Mouse (Mus musculus) adrenal gland, postnatal 14 days (tissue): ENCODE results near the gene Pkd1l3. TPM values are rescaled to one million over a fixed set of nuclear protein-coding genes. Genes with fewer than 3 reads are reported as not detected.
A peak's percentile ranks its signal among the peaks of the same experiment; 100 is the strongest.

Source experiments
- DNase-seq: peaks from one replicate; pipeline ENCODE4 v3.0.0; 2021; ENCODE audit warnings: mixed read lengths
- long read RNA-seq, 2 experiments: library from polyadenylated mRNA; stranded (forward); transcript quantifications; one replicate each; pipeline ENCODE4 v2.0.0; 2021
- total RNA-seq: library from RNA; stranded (reverse); gene quantifications from 2 replicates; pipeline ENCODE4 v1.2.3, GENCODE M21; 2021

Pkd1l3 gene
- total RNA-seq, result 0.11 and 0.15 TPM in 2 replicates
- long read RNA-seq, experiment 1, result 0 reads
- long read RNA-seq, experiment 2, partial matches to known transcripts, result 0 of 2 reads
- long read RNA-seq, experiment 2, other reads (novel, unspliced or antisense), result 2 of 2 reads

DNA sequence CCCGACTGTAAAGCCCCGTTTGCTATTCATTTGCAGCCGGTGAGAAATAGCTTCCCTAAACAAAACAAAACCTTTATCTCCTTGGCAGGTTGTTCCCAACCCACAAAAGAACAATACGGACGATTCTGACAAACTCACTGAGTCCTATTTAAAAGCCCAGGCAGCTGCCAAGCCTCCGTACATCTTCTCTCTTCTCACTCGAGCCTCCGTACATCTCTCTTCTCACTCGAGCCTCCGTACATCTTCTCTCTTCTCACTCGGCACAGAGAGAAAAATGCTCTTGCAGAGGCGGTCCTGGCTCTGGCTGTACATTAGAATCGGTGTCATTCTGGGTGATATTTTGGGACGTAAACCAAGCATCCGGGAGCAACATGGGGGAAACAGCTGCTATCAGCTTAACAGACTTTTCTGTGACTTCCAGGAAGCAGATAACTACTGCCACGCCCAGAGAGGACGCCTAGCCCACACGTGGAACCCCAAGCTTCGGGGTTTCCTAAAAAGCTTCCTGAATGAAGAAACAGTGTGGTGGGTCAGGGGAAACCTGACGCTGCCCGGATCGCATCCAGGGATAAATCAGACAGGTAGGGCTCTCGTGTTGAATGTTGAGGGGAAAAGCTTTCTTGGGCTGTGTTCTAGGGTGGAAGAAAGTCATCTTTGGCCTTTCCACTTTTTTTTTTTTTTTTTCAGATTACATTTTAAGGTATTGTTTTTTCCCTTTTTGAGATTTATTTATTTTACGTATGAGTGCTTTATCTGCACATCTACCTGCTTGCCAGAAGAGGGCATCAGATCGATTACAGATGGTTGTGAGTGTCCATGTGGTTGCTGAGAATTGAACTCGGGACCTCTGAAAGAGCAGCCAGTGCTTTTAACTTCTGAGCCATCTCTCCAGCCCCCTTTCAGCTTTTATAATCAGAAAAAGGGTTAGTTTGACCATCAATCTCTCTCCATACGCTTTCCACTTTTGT is at the start of gene Pkd1l3:
TSS of gene Pkd1l3 (plus strand) at position 275 of the 968 bp plus-strand sequence.
- DNase-seq, result no peak

DNA sequence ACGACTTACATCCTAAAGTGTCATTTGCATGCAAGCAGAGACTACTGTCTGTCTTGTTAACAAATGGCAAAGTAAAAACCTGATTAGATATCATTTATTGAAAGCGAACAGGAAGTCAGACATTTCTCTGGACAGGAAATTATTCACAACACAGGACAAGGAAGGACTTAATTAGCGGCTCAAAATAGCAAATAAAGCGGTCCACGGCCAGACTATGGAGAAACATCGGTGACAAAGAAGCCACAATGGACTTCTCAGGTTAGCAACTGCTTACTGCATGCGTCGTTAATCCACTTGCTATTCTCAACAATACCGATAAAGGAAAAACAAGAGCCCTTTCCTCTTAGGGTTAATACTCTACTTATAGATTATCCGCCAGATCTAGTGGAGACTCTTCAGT is 49.6 kb upstream of the Pkd1l3 start:
- no peak for DNase-seq

DNA sequence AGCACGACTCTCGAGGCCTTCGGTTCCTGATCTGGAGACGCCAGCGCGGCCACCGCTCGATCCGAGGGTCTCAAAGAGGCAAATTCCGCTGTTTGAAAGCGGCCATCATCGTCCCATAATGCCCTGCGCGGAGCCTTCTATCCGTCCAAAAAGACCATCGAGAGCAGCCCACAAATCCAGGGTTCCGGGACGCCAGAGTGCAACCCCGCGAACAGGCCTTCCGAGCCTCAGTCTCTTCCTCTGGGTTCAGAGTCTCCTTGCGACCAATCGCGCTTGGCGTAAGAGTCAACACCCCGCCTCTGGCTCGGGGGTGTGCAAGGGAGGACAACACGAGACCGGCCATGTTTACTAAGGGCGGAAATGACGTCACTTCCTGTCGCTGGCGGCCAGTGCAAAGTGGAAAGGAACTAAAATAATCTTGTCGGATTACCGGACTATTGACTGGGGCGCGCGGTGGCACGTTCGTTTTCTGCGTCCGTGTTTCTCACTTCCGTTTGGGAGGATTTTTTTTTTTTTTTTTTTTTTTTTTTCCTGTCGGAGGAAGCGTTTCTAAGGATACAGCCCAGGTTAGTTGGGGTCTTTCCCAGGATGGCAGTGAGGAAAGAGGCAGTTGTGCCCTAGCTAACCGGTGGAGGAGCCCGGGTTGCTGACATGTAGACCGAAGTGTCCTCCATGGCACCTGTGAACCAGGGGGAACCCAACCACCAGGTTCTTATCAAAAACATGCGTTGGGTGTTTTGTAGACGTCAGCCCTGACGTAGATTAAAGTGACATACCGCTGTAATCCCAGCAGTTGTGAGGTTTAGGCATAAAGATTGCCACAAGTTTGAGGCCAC is 48.6 kb upstream of the Pkd1l3 start, which contains the start of the genes Dhx38 and Txnl4b:
TSS of gene Dhx38 (minus strand) at position 364 of the 836 bp plus-strand sequence.
TSS of gene Txnl4b (plus strand) at position 395 of the 836 bp plus-strand sequence.
- peak; percentile 99 for DNase-seq

DNA sequence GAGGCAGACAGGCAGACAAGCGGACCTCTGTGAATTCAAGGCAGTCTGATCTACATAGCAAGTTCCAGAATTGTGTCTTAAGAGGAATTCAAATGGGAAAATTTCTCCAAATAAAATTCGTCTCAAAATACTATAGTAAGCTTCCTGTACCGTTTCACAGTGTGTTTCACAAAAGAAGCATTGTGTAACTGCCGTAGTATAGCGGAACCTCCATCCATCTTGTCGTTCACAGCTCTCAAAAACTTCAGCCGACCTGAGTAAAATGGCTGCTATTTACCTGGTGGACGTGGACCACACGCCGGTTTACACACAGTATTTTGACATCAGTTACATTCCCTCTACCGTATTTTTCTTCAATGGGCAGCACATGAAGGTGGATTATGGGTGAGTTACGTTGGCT is 43.2 kb upstream of the Pkd1l3 start:
- no peak for DNase-seq

DNA sequence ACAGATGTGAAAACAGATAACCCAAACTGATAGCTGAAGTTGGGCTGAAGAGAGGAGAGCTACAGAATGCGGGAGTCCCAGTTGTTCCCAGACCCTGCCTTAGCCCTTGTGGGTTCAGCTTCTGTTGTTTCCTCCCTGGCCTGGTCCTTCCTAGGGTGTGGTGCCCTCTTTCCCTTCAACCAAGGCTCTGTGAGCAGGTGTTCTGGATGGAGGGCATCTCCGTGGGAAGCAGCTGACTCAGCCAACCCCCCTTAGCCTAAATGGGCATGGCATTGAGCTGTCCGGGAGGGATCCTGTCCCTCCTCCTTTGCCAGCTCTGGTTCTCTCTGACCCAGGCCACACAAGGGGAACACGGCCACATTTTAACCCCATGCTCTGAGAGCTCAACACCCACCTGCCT is 38.0 kb upstream of the Pkd1l3 start:
- no peak for DNase-seq

DNA sequence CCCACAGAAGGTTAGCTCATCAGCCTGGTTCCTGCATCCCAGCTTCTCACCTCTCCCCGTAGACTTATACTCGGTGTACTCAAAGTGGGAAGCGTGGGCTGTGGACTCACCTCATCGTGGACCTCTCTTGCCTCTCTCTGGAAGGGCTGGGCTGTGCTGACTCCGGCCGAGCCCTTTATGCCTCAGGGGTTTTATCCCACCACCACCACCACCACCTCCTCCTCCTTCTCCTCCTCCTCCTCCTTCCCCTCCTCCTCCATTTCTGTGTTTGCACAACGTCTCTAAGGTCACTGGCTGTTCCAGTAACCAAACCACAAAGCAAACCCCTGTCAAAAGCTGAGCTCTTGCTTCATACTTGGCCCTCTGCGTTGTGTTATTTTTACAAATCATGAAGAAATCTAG is 35.4 kb upstream of the Pkd1l3 start, which contains the start of gene Hp:
TSS of gene Hp (minus strand) at position 273 of the 402 bp plus-strand sequence.
- DNase-seq, result peak; percentile 31

DNA sequence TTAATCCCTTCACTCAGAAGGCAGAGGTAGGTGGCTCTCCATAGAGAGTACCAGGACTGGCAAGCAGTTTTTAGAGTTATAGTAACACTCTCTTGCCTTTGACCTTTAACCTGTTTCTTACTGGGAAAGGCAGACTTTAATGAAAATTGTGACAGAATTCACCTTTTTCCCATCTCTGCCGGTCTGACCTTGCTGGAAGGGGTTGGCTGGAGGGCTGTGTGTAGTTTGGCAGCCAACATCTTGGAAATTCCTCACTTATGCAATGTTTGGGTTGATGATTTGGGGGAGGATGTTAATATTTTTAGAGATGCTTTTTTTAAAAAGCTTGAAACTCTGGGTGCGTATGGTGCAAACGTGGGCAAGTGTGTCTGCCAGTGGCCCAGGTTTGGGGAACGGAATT is 30.0 kb upstream of the Pkd1l3 start:
- DNase-seq, result peak; percentile 8

DNA sequence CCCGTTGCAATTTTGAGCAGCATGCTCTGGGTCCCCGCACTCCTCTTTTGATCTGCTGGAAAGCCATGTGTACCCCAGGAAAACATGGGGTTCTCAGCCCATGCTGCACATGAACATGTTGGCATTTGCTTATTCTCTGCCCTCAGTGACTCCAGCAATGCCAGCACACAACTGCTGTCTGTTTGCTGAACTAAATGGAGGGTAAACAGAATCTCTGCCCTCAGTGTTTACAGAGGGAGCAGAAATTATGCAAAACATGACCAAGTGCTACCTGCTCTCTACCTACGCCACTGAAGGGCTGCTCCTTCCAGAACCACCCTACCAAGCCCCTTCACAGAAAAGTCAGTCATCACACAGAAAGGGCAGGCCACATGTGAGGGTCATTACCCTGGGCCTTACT is 29.5 kb upstream of the Pkd1l3 start:
- no peak for DNase-seq

DNA sequence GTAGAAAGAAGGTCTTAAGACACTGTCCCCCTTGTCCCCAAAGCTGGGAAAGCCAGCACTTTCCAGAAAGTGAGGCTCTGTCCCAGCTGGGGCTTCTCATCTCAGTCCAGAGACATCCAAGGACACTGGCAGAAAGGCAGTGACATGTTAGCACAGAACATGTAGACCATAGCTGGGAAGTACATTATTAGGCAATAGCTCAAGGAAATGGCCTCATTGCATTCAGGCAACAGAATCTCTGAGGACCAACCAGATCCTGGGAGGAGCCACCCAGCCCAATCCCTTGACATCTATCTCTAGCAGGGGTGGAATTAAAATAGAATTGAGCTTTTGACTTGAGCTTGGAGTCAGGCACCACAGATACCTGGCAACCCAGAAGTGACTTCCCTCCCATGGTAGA is 28.7 kb upstream of the Pkd1l3 start:
- DNase-seq, result no peak

DNA sequence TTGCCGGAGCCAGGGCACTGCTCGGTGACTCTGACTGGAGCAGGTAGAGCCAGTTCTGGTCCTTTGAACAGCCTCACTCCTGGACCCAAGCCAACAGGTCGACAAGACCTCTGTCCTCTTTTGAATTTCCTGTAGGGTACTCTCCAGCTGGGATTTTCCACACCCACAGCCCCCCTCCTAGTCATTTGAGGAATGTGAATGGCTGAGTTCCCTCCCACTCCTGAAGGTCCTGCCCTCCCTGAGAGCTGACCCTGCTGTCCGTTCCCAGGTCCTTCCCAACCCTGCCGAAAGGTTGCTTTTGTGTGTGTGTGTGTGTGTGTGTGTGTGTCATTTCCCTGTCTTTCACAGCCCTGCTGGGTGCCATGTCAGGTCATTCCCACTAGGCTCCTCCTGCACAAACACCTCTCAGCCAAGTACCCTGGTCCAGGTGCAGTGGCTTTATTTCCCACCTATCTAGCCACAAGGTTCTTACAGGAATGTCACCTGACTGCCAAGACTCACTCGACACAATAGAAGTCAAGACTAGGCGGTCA is 27.3 kb upstream of the Pkd1l3 start:
- DNase-seq, result peak; percentile 16

DNA sequence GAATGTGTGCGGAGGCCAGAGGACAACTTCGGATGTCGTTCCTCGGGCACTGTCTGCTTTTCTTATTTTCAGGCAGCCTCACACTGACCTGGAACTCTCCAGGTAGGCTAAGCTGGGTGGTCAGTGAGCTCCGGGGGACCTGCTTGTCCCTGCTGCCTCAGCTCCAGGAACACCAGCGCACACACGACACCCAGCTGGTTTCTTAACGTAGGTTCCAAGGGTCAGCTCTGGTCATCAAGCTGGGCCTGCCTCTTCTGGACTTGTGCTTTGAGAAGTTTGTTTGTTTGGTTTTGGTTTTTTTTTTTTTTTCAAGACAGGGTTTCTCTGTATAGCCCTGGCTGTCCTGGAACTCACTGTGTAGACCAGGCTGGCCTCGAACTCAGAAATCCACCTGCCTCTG is 23.4 kb upstream of the Pkd1l3 start:
- no peak for DNase-seq

DNA sequence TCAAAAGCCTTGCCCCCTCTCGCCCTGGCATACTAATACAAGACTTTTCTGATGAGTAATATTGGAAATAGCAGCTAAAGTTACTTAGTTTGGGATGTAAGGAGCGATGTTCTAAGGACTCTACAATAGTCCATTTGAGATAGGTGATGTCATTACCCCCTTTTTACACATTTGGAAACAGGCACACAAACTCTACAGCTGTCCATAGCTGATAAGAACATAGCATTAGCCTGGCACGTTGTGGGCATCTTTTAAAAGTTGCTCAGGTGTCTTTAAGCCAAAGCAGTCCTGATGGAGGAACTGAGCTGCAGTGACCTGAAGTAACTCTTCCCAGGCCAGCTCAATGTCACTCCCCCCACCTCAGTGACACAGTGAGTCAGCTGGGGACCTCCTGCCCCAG is 22.9 kb upstream of the Pkd1l3 start:
- DNase-seq, result no peak

DNA sequence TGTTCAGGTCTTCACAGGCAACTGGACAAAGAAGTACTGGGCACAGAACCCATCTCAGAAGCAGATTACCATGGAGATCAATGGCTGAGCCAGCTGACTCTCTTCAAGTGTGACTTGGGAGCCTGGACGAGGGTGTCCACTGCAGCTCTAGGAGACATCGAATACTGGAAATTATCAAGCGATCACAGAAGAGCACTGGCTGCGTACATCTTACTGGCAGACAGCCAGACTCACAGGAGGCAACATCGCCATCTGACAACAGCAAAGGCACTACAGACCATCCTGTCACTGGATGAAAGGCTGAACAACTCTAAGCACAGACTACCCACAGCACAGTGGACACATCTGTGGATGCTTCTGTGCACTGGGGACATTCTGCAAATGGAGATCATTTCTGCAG is 22.2 kb upstream of the Pkd1l3 start:
- no peak for DNase-seq

DNA sequence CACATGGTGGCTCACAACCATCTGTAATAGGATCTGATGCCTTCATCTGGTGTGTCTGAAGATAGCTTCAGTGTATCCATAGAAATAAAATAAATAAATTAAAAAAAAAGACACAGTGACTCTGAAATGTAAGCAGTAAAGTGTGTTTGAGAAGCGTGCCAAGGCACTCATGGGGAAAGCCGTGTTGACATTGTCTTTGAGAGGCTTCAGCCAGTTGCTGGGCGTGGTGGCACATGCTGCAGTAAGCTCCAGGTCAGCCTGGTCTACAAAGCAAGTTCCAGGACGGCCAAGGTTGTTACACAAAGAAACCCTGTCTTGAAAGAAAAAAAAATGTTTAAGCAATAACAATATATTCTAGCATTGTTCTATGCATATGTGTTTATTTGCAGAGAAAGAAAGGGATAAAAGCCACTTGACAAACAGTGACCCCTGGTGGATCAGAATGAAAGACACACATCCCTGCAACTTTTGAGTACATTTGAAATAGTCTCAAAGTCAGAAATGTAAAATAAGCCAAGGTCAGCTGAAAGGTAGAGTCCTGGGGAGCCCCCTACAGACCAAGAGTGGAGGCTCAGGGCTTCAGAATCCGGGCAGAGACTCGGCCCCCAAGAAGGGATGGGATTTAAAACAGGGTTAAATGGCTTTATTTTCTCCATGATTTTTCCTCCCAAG is 21.1 kb upstream of the Pkd1l3 start:
- DNase-seq, result no peak

DNA sequence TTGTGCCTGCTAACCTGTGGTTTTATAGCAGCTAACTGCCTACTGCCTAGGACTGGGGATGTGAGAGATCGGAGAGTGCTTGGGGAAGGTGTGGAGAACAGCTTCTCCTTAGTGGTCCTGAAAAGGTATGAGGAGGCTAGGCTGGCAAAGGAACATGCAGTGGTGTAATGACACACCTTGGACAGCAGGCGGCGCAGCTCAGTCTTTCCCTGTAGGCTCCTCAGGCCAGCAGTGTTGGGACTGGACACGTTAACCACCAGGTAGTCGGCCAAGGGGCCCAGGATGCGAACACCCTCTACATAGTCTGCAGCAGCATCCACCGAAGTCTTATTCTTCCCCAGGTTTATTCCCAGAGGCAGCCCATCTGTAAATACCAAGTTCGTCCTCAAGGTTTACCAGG is 18.5 kb upstream of the Pkd1l3 start:
- DNase-seq, result peak; percentile 75

DNA sequence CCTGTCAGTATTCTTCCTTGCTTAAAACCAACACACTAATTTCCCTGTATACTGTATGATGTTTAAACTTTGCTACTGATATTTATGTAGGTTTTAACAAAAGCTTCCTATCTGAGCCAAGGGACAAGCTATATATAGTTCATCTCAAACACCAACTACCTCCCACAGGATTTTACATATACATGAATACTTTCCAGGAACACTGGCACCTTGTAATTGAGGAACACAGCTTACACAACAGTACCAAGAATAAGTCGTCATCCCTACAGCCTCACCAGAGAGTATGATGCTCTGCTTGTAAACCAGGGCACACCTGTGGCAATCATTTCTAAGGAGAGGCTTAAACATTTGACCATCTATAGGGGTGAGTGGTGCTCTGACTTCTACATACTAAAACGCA is 7.6 kb upstream of the Pkd1l3 start:
- DNase-seq, result no peak

DNA sequence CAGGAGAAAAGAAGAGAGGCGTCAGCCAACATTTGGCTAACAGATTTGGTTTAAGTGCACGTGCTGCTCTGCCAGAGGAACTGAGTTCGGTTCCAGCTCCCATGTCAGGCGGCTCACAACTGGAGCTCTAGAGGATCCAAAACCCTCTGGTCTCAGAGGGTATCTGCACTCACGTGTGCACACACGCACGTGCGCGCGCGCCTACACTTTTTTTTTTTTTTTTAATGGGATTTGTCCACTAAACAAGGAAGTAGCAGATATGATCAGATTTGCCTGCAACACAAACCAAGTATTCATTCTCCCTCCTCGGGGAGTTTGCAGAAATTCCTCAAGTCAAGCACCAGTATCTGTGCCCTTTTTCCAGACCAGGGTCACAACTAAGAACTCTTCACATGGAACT is 6.7 kb upstream of the Pkd1l3 start:
- no peak for DNase-seq

DNA sequence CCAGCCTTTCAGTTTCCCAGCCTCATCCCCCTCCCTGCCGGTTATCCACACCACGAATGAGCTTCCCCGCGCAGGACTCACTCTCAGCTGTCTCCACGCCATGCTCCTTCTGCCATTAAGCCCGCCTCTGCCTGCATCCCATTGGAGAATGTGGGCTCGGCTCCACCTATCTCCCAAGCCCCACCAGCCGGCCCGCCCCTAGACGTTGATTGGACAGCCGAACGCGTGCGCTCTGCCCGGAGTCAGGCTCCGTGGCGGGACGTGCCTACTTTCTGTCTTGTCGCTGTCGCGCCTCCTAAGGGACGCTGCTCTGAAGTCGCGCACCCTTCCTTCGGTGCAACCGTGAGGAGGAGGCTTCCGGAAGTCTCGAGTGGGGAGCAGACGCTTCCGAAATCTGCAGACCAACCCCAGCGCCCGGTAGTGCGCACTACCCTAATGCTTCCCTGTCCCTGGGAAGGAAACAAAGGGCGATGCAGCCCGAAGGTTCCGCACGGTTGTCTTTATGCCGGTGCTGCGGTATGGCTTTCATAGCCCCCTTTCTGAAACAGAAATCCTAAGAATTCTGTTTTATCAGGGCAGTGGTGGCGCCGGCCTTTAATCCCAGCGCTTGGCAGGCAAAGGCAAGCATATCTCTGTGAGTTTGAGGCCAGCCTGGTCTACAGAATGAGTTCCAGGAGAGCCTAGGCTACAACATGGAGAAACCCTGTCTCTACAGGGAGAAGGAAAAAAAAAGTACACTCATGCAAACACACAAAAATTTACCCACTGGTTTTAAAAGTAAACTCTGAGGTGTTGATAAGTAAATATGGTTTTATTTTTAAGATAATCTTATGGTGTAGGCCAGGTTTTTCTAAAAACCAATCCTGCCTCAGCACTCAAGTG is 5.8 kb upstream of the Pkd1l3 start, which contains the start of gene Dhodh:
TSS of gene Dhodh (minus strand) at position 403 of the 882 bp plus-strand sequence.
- DNase-seq, result peak; percentile 98

DNA sequence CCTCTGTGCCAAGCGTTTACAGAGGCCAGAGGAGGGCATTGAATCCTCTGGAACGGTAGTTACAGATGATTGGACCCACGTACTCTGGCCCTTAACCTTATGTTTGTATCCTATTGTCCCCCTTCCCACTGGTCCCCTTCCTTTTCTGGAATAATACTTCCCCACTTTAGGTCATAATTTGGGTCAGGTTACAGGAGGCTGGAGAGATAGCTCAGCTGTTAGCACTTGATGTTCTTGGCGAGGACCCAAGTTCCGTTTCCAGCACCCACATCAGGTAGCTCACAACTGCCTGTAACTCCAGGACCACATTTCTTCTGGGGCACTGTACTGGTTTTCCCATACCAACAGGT is 5.2 kb upstream of the Pkd1l3 start:
- peak; percentile 40 for DNase-seq

DNA sequence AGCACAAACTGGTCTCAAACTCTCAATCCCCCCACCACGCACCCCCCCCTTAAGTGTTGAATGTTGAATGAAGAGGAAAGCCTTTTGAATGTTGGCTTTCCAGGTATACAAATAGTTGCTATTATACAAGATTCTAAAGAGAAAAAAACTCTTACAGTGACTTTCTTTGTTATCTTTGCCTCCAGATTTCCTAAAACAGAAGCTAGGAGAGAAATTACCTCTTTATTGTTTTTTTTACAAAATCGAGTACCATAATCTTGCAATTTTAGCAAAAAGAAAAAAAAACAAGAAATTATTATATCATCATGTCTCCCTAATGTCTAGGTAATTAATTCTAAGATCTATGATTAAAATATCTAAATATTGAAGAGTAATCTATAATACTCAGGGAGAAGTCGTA is 1.3 kb downstream of the Pkd1l3 start:
- DNase-seq, result no peak

DNA sequence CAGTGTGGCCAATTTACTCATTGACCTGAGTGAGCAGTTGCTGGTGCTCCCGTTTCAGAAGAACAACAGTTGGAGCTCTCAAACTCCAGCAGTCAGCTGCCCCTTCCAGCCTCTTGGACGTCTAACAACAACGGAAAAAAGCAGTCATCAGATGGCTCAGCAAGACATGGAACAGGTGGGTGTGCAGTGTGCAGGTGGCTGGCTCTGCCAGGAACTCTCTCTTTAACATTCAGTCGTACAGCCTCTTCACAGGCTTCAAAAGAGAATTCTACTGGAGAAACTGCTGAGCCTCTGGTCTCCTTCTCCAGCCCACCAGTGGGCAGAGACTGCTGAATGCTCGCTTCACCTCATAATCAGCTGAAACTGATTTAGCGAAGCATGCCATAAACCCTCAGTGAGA is 14.3 kb downstream of the Pkd1l3 start:
- no peak for DNase-seq
